Mouse (Mus musculus): ENCODE measurements around the gene A3galt2.

The A3galt2 gene

GRCm38 (mm10) chr4:128755064-128755463 is at the start of gene A3galt2:
Gene A3galt2 (plus strand): TSS chr4:128755364.
- DNase-seq (ENCODE audit: low read depth, low spot score) = no peak

GRCm38 (mm10) chr4:128706626-128707025 is 48.5 kb upstream of the A3galt2 start:
- DNase-seq (ENCODE audit: low read depth, low spot score) = peak; percentile 28

- DNase-seq (ENCODE audit: low read depth, low spot score) = no peak
These were observed 47.8 kb upstream of the A3galt2 start for GRCm38 (mm10) chr4:128707384-128707783.

GRCm38 (mm10) chr4:128709061-128709780 is 45.9 kb upstream of the A3galt2 start:
- DNase-seq (ENCODE audit: low read depth, low spot score) = no peak

GRCm38 (mm10) chr4:128709781-128710166 is 45.4 kb upstream of the A3galt2 start:
- DNase-seq (ENCODE audit: low read depth, low spot score) = no peak

GRCm38 (mm10) chr4:128710286-128710685 is 44.9 kb upstream of the A3galt2 start:
- no peak for DNase-seq (ENCODE audit: low read depth, low spot score)

- DNase-seq (ENCODE audit: low read depth, low spot score) = no peak
These were observed 44.4 kb upstream of the A3galt2 start for GRCm38 (mm10) chr4:128710800-128711199.

GRCm38 (mm10) chr4:128711455-128712135 is 43.6 kb upstream of the A3galt2 start:
- DNase-seq (ENCODE audit: low read depth, low spot score) = peak; percentile 96

- no peak for DNase-seq (ENCODE audit: low read depth, low spot score)
These were observed 43.0 kb upstream of the A3galt2 start for GRCm38 (mm10) chr4:128712136-128712655.

- no peak for DNase-seq (ENCODE audit: low read depth, low spot score)
These were observed 42.2 kb upstream of the A3galt2 start for GRCm38 (mm10) chr4:128712941-128713340.

GRCm38 (mm10) chr4:128715241-128716204 is 39.6 kb upstream of the A3galt2 start:
- peak; percentile 96 for DNase-seq (ENCODE audit: low read depth, low spot score)

GRCm38 (mm10) chr4:128716279-128716678 is 38.9 kb upstream of the A3galt2 start:
- no peak for DNase-seq (ENCODE audit: low read depth, low spot score)

GRCm38 (mm10) chr4:128716731-128717130 is 38.4 kb upstream of the A3galt2 start:
- peak; percentile 34 for DNase-seq (ENCODE audit: low read depth, low spot score)

GRCm38 (mm10) chr4:128720110-128720509 is 35.1 kb upstream of the A3galt2 start:
- no peak for DNase-seq (ENCODE audit: low read depth, low spot score)

GRCm38 (mm10) chr4:128721061-128721648 is 34.0 kb upstream of the A3galt2 start:
- no peak for DNase-seq (ENCODE audit: low read depth, low spot score)

- no peak for DNase-seq (ENCODE audit: low read depth, low spot score)
These were observed 33.4 kb upstream of the A3galt2 start for GRCm38 (mm10) chr4:128721761-128722160.

GRCm38 (mm10) chr4:128722932-128723331 is 32.2 kb upstream of the A3galt2 start:
- DNase-seq (ENCODE audit: low read depth, low spot score) = no peak

GRCm38 (mm10) chr4:128723431-128723830 is 31.7 kb upstream of the A3galt2 start:
- DNase-seq (ENCODE audit: low read depth, low spot score) = no peak

- no peak for DNase-seq (ENCODE audit: low read depth, low spot score)
These were observed 31.1 kb upstream of the A3galt2 start for GRCm38 (mm10) chr4:128724059-128724458.

GRCm38 (mm10) chr4:128727019-128727720 is 28.0 kb upstream of the A3galt2 start:
- peak; percentile 47 for DNase-seq (ENCODE audit: low read depth, low spot score)

Data from R1 (cell line).